Mouse (Mus musculus): ENCODE measurements around the gene Rbms3. TPM values are rescaled to one million over a fixed set of nuclear protein-coding genes. Genes with fewer than 3 reads are reported as not detected.

Rbms3 gene
- polyA plus RNA-seq, 1 experiment from 2014 or later = 8.1 TPM

DNA sequence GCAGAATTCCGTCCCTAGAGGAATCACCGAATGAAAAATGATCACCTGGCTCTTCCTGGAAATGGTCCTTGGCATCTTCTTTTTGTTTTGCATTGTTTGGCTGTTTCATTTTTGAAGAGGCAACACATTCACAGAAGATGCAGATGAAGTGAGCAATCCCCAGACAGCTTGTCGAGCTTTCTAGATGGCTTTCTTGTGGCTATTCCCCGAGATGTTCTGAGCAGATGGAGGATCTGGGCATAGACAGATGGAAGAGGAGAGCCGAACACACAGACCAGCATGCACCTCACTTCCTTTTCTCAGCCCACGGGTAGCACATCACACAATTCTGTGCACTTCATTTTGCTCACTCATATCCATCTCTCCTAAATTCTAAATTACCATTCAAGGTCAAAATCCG is 1063.0 kb downstream of the Rbms3 start:
- WGBS (ENCODE audit: insufficient replicate concordance) = 65% methylated on average over 7 of the region's 7 CpGs
- H3K4me2 ChIP-seq = no peak overlapping the region

GRCm38 (mm10) chr9:116557781-116558180 is 1071.9 kb downstream of the Rbms3 start:
- 71% methylated on average over 5 of the region's 5 CpGs for WGBS (ENCODE audit: insufficient replicate concordance)
- no peaks in the 10 kb centered on the region for H3K27me3 ChIP-seq (replicated peaks)
- H3K4me2 ChIP-seq = no peak overlapping the region
- H3K9ac ChIP-seq = no peak overlapping the region
- ATAC-seq = no peak
- no peaks in the 10 kb centered on the region for H3K9me3 ChIP-seq (replicated peaks)
- no peaks in the 10 kb centered on the region for H3K36me3 ChIP-seq
- H3K4me3 ChIP-seq = no peak overlapping the region
- no peaks in the 10 kb centered on the region for H3K4me1 ChIP-seq
- H3K27ac ChIP-seq = no peak overlapping the region

More for the DNA sequence above, 1063.0 kb downstream of the Rbms3 start:
- no peak for ATAC-seq
- H3K4me1 ChIP-seq = no peaks in the 10 kb centered on the region
- no peak overlapping the region for H3K27ac ChIP-seq
- no peaks in the 10 kb centered on the region for H3K27me3 ChIP-seq (replicated peaks)
- H3K9me3 ChIP-seq (replicated peaks) = no peaks in the 10 kb centered on the region
- H3K4me3 ChIP-seq = no peak overlapping the region
- H3K36me3 ChIP-seq = no peaks in the 10 kb centered on the region
- H3K9ac ChIP-seq = no peak overlapping the region

DNA sequence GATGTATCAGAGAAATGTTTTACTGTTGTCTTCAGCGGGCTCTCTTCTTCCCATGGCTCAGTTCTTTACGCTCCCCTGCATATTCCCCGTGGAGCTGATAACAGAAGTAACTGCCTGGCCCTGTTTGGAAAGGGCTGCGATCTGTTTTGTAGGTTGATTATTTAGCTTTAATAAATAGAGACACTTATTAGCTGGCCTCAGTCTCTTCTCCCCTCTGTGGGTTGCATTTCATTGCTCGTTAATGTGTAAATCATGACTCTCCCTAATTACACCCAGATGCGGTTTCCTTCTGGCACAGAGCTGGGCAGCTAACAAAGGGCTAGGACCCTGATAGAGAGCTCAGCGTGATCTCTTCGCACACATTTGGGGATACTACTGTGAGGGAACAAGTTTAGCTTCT is 1073.1 kb downstream of the Rbms3 start:
- no peaks in the 10 kb centered on the region for H3K36me3 ChIP-seq
- WGBS (ENCODE audit: insufficient replicate concordance) = 57% methylated on average over 8 of the region's 8 CpGs
- ATAC-seq = no peak

GRCm38 (mm10) chr9:116553181-116553580 is 1076.5 kb downstream of the Rbms3 start:
- H3K9me3 ChIP-seq (replicated peaks) = no peaks in the 10 kb centered on the region
- H3K27ac ChIP-seq = no peak overlapping the region
- no peak overlapping the region for H3K4me2 ChIP-seq
- no peak overlapping the region for H3K9ac ChIP-seq
- H3K36me3 ChIP-seq = no peaks in the 10 kb centered on the region
- H3K4me1 ChIP-seq = no peaks in the 10 kb centered on the region
- H3K4me3 ChIP-seq = no peak overlapping the region
- ATAC-seq = no peak
- WGBS (ENCODE audit: insufficient replicate concordance) = 60% methylated on average over 3 of the region's 3 CpGs
- no peaks in the 10 kb centered on the region for H3K27me3 ChIP-seq (replicated peaks)

More for the DNA sequence above, 1073.1 kb downstream of the Rbms3 start:
- H3K4me3 ChIP-seq = no peak overlapping the region
- no peak overlapping the region for H3K4me2 ChIP-seq
- H3K4me1 ChIP-seq = no peaks in the 10 kb centered on the region
- no peaks in the 10 kb centered on the region for H3K9me3 ChIP-seq (replicated peaks)
- H3K27me3 ChIP-seq (replicated peaks) = no peaks in the 10 kb centered on the region
- no peak overlapping the region for H3K27ac ChIP-seq
- no peak overlapping the region for H3K9ac ChIP-seq

GRCm38 (mm10) chr9:116546156-116546555 is 1083.6 kb downstream of the Rbms3 start:
- H3K27ac ChIP-seq = no peak overlapping the region
- WGBS (ENCODE audit: insufficient replicate concordance) = 68% methylated on average over 4 of the region's 4 CpGs
- no peaks in the 10 kb centered on the region for H3K27me3 ChIP-seq (replicated peaks)
- no peak overlapping the region for H3K4me3 ChIP-seq
- H3K9me3 ChIP-seq (replicated peaks) = no peaks in the 10 kb centered on the region
- no peaks in the 10 kb centered on the region for H3K36me3 ChIP-seq
- H3K9ac ChIP-seq = no peak overlapping the region
- ATAC-seq = no peak
- H3K4me2 ChIP-seq = no peak overlapping the region
- H3K4me1 ChIP-seq = no peaks in the 10 kb centered on the region

DNA sequence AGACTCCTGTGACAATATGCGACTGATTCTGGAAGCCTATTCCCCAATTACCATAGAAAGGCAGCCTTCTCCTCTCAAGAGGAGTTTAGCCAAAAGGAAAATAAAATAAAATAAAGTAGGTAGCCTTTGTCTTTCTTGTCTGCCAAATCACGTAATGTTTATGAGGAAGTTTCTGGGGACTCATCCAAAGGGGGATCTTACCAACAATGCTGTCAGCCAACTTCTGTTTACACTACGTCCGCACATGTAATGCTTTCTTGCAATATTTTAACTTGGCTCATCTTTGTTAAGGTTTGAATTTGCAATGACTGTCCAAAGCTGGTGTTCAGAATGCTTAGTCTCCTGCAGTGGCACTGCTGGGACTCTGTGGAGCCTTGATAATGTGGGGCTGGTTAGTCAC is 1086.9 kb downstream of the Rbms3 start:
- Histone ChIP-seq H3K9ac (no peak overlapping the region), H3K9me3 (replicated peaks) (no peaks in the 10 kb centered on the region), H3K4me2 (no peak overlapping the region), H3K4me1 (no peaks in the 10 kb centered on the region), H3K36me3 (no peaks in the 10 kb centered on the region), H3K4me3 (no peak overlapping the region), H3K27me3 (replicated peaks) (no peaks in the 10 kb centered on the region), H3K27ac (no peak overlapping the region)
- ATAC-seq = no peak
- WGBS (ENCODE audit: insufficient replicate concordance) = 75% methylated on average over 4 of the region's 4 CpGs

DNA sequence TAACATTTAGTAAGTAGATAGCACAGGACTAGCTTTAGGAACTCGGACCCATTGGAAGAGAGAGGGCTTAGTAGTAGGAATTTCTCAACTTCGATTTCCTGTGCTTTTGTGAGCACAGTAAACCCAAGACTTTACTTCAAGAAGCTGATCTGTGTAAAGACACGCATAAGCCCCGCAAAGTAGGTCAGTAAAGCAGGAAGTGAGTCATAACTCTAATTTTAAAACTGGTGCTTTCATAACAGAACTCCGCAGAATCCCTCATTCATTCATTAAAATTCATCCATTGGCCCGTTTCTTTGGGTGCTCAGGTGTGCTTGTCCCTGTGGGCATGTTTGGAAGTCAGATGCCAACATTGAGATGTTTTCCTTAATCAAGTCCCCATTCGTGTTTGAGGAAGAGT is 1087.7 kb downstream of the Rbms3 start:
- H3K27me3 ChIP-seq (replicated peaks) = no peaks in the 10 kb centered on the region
- no peak overlapping the region for H3K4me2 ChIP-seq
- no peak overlapping the region for H3K27ac ChIP-seq
- no peaks in the 10 kb centered on the region for H3K4me1 ChIP-seq
- H3K9me3 ChIP-seq (replicated peaks) = no peaks in the 10 kb centered on the region
- WGBS (ENCODE audit: insufficient replicate concordance) = 62% methylated on average over 7 of the region's 7 CpGs
- no peaks in the 10 kb centered on the region for H3K36me3 ChIP-seq
- ATAC-seq = no peak
- no peak overlapping the region for H3K9ac ChIP-seq
- no peak overlapping the region for H3K4me3 ChIP-seq

DNA sequence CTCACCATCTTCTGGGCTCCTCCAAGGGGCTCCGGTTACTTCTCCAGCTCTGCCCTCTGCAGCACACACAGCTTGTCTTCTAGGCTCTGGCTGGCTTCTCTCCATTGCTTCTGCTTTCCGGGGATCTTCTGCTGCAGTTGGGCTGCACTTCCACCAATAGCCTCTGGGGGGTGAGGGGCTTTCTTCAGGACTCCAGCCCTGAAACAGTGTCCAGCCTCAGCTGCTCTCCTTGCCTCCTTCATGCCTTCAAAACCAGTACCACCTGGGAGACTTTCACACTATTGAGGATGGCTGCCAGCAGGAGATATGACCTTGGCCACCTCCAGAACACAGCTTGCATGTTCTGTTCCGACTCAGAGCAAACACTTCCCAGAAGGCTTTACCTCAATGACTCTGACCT is 1094.0 kb downstream of the Rbms3 start:
- H3K9ac ChIP-seq = no peak overlapping the region
- H3K36me3 ChIP-seq = no peaks in the 10 kb centered on the region
- no peak overlapping the region for H3K4me3 ChIP-seq
- no peak for ATAC-seq
- H3K27me3 ChIP-seq (replicated peaks) = no peaks in the 10 kb centered on the region
- 48% methylated on average over 3 of the region's 3 CpGs for WGBS (ENCODE audit: insufficient replicate concordance)
- H3K4me2 ChIP-seq = no peak overlapping the region
- H3K27ac ChIP-seq = no peak overlapping the region
- peaks cover 12% of the 10 kb centered on the region; the same call in 1 of the 2 replicates for H3K9me3 ChIP-seq (replicated peaks)
- no peaks in the 10 kb centered on the region for H3K4me1 ChIP-seq

- Histone ChIP-seq H3K27ac (no peak overlapping the region), H3K4me1 (no peaks in the 10 kb centered on the region), H3K4me3 (no peak overlapping the region), H3K9ac (no peak overlapping the region), H3K27me3 (replicated peaks) (no peaks in the 10 kb centered on the region), H3K9me3 (replicated peaks) (peaks cover 12% of the 10 kb centered on the region; the same call in 1 of the 2 replicates), H3K4me2 (no peak overlapping the region), H3K36me3 (no peaks in the 10 kb centered on the region)
- 53% methylated on average over 5 of the region's 5 CpGs for WGBS (ENCODE audit: insufficient replicate concordance)
- ATAC-seq = no peak
Measured at GRCm38 (mm10) chr9:116533381-116533780, 1096.3 kb downstream of the Rbms3 start.

DNA sequence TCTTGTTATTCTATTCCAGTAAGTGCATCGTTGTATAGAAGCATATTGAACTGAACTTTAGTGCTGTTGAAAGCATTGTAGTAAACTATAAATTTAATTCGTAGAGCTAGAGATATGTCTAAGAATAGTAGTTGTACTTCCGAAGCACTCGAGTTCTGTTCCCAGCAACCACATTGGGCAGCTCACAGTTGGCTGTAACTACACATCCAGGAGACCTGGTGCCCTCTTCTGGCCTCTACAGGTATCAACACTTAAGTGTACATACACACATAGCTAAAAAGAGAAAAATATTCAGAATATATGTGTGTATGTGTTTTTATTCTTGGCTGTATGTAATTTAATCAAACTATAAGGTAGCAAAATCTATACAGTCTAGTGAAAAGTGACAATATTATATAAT is 1098.6 kb downstream of the Rbms3 start:
- no peak overlapping the region for H3K4me3 ChIP-seq
- H3K4me1 ChIP-seq = no peaks in the 10 kb centered on the region
- H3K36me3 ChIP-seq = no peaks in the 10 kb centered on the region
- H3K9me3 ChIP-seq (replicated peaks) = peaks cover 12% of the 10 kb centered on the region; the same call in 1 of the 2 replicates
- H3K9ac ChIP-seq = no peak overlapping the region
- no peak overlapping the region for H3K27ac ChIP-seq
- H3K4me2 ChIP-seq = no peak overlapping the region
- H3K27me3 ChIP-seq (replicated peaks) = no peaks in the 10 kb centered on the region
- no peak for ATAC-seq
- 62% methylated on average over 4 of the region's 4 CpGs for WGBS (ENCODE audit: insufficient replicate concordance)

DNA sequence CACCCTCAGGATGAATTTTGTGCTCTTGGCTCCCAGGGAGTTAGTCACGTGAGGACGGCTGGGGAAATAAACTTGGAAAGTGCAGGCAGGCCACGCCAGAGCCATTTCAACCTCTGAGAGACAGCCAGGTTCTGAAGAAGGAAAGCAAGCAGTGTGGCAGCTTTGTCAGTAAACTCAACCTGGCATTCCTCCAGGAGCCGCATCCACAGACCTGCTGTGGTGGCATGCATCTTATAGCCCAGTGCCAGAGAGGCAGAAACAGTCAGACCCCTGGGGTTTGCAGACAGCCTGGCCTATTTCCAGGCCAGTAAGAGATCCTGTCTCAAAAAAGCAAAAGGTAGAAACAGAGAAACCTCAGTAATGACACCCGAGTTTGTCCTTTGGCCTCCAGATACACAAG is 1105.3 kb downstream of the Rbms3 start:
- Histone ChIP-seq H3K9me3 (replicated peaks) (no peaks in the 10 kb centered on the region), H3K9ac (no peak overlapping the region), H3K4me1 (no peaks in the 10 kb centered on the region), H3K4me3 (no peak overlapping the region), H3K4me2 (no peak overlapping the region), H3K27ac (no peak overlapping the region), H3K27me3 (replicated peaks) (no peaks in the 10 kb centered on the region), H3K36me3 (no peaks in the 10 kb centered on the region)
- no peak for ATAC-seq
- 66% methylated on average over 5 of the region's 5 CpGs for whole genome bisulfite sequencing (ENCODE audit: insufficient replicate concordance)

Data from liver, embryonic 12.5 days (tissue).